Mouse (Mus musculus): ENCODE results near the gene Ptprt.

- TF ChIP-seq CTCF (IDR thresholded peaks at IDR 0.05; ENCODE audit: borderline replicate concordance, insufficient read depth, low read depth, low read length) (no peak), POLR2A (IDR thresholded peaks at IDR 0.05; ENCODE audit: borderline replicate concordance, insufficient read depth, low read length) (no peak)
Observed at GRCm38 (mm10) chr2:161608401-161608800, 1052.5 kb downstream of the Ptprt start.

Data from cerebellum, adult 2 months (tissue).